Mouse (Mus musculus) heart, postnatal 0 days (tissue): ENCODE measurements at regions not wholly inside any gene's neighbourhood (a gene's known extent, or its start where the extent isn't known, plus 50 kb on each side); places are given as distances from the start of the nearest gene placed in this dataset.

Experiments used
- ATAC-seq: fragments of 200-750 bp; cut with Nextera tagmentation; 2 replicates; pipeline ENCODE4 v1.8.0; 2017; ENCODE audit warnings: low read depth, moderate number of reproducible peaks, moderate library complexity; ENCODE audit not compliant: insufficient read depth
- DNase-seq: peaks from one replicate; pipeline ENCODE4 v3.0.0-alpha.2; 2016; ENCODE audit warnings: low spot score
- H3K27ac ChIP-seq: fragments of 300-500 bp; sonication (generic); 2 replicates; pipeline ENCODE4 v1.5.1; 2014; ENCODE audit warnings: low read depth, mild to moderate bottlenecking
- H3K27me3 ChIP-seq: fragments of 300-500 bp; sonication (generic); 2 replicates; pipeline ENCODE4 v1.6.1; 2014; ENCODE audit warnings: low read length, mixed read lengths; ENCODE audit not compliant: control insufficient read depth, insufficient read depth
- H3K36me3 ChIP-seq: fragments of 300-500 bp; sonication (generic); replicated peaks from 2 replicates; pipeline ENCODE4 v1.6.1; 2014; ENCODE audit warnings: low read length, mixed read lengths; ENCODE audit not compliant: control insufficient read depth, insufficient read depth
- H3K4me1 ChIP-seq: fragments of 300-500 bp; sonication (generic); 2 replicates; pipeline ENCODE4 v1.6.1; 2014; ENCODE audit warnings: antibody characterized with exemption; ENCODE audit not compliant: control insufficient read depth, insufficient read depth
- H3K4me2 ChIP-seq: fragments of 300-500 bp; sonication (generic); 2 replicates; pipeline ENCODE4 v1.6.1; 2014; ENCODE audit warnings: low read depth, mild to moderate bottlenecking, low read length, moderate library complexity
- H3K4me3 ChIP-seq: fragments of 300-500 bp; sonication (generic); 2 replicates; pipeline ENCODE4 v1.5.1; 2014; ENCODE audit warnings: low read depth, low read length
- H3K9ac ChIP-seq: fragments of 300-500 bp; sonication (generic); replicated peaks from 2 replicates; pipeline ENCODE4 v1.6.1; 2014; ENCODE audit warnings: low read depth, low read length, mixed read lengths
- H3K9me3 ChIP-seq: fragments of 300-500 bp; sonication (generic); replicated peaks from 2 replicates; pipeline ENCODE4 v1.6.1; 2016; ENCODE audit warnings: low read length; ENCODE audit not compliant: control insufficient read depth
- CTCF ChIP-seq: IDR thresholded peaks from 2 replicates; pipeline ENCODE4 v1.5.1; 2016; ENCODE audit warnings: antibody characterized with exemption, control low read depth, low read depth
- EP300 ChIP-seq: IDR thresholded peaks from 2 replicates; pipeline ENCODE4 v1.6.1; 2016; ENCODE audit warnings: antibody characterized with exemption, low read depth
- WGBS: fragments of 180-500 bp; shearing (Covaris S2); extraction: QIAGEN DNeasy Blood & Tissue Kit; methylation state at CpG from one replicate; pipeline ENCODE4 v1.1.7; 2014; 5-methylcytosine and 5-hydroxymethylcytosine counted together

- H3K4me2 ChIP-seq, result no peak overlapping the region
- H3K4me1 ChIP-seq, result no peaks in the 10 kb centered on the region
- H3K27ac ChIP-seq, result no peak overlapping the region
- 91% methylated on average over 1 of the region's 1 CpGs for WGBS
- DNase-seq (no peak), ATAC-seq (no peak)
- no peaks in the 10 kb centered on the region for H3K36me3 ChIP-seq
- peaks cover 7% of the 10 kb centered on the region; the same call in 1 of the 2 replicates for H3K9me3 ChIP-seq
- H3K9ac ChIP-seq, result no peak overlapping the region
- TF ChIP-seq CTCF (no peak), EP300 (no peak)
- no peaks in the 10 kb centered on the region for H3K27me3 ChIP-seq
- no peak overlapping the region for H3K4me3 ChIP-seq
Observed at GRCm38 (mm10) chr14:76222320-76222626, 111.6 kb downstream of the Nufip1 start.

DNA sequence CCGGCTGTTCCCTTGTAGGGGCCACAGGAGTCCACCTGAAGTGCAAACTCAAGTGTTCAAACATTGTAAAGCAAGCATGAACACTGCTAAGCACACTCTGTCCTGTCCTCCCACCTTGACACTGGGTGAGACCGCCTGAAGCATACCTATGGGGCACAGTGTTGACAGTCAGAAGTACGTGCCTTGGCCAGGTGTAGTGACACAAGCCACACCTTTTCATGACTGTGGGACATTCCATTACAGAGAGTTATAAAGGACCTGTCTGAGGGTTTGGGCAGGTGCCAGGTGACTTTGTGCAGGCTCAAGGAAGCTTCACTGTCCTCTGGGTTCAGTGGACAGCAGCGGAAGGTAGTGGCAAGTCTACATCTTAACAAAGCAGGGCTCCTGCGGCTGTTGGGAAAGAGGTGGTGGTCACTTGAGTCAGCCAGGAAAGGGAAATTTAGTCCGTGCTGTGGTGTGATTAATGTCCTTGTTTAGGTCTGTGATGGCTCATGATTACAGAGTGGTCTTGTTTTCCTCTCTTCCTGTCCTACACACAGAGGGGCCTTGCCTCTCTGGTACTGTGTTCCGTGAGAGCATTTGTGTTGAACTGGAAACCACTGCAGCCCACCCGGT, 112.5 kb downstream of the Nufip1 start:
- no peak overlapping the region for H3K4me2 ChIP-seq
- DNase-seq, result no peak
- H3K4me3 ChIP-seq, result no peak overlapping the region
- no peaks in the 10 kb centered on the region for H3K4me1 ChIP-seq
- no peaks in the 10 kb centered on the region for H3K36me3 ChIP-seq
- no peak overlapping the region for H3K9ac ChIP-seq
- 75% methylated on average over 8 of the region's 8 CpGs for WGBS
- no peaks in the 10 kb centered on the region for H3K27me3 ChIP-seq
- TF ChIP-seq EP300 (no peak), CTCF (no peak)
- H3K9me3 ChIP-seq, result peaks cover 5% of the 10 kb centered on the region; the same call in 1 of the 2 replicates
- ATAC-seq, result no peak
- H3K27ac ChIP-seq, result no peak overlapping the region

DNA sequence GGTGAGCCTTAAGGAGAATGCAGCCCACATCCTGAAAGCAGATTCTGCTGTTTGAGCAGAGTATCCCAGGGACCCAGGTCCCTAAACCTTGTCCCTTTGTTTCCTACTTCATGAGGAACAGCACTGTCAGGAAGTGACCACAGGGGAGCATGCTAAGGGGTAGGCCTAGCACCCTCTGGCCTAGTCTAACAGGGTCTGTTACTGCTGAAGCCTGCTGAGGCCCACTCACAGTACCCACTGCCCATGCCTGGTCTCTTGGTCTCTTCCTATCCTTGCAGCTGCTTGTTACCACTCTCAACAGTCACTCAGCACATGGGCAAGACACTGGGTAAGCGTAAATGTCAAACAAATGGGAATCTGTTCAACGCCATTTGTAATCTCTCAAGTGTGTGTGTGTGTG, 113.2 kb downstream of the Nufip1 start:
- Histone ChIP-seq H3K4me2 (no peak overlapping the region), H3K9ac (no peak overlapping the region), H3K9me3 (no peaks in the 10 kb centered on the region), H3K27me3 (no peaks in the 10 kb centered on the region), H3K36me3 (no peaks in the 10 kb centered on the region), H3K27ac (no peak overlapping the region), H3K4me1 (no peaks in the 10 kb centered on the region), H3K4me3 (no peak overlapping the region)
- no peak for TF ChIP-seq EP300
- no peak for TF ChIP-seq CTCF
- WGBS, result 92% methylated on average over 2 of the region's 2 CpGs
- DNase-seq (no peak), ATAC-seq (no peak)

DNA sequence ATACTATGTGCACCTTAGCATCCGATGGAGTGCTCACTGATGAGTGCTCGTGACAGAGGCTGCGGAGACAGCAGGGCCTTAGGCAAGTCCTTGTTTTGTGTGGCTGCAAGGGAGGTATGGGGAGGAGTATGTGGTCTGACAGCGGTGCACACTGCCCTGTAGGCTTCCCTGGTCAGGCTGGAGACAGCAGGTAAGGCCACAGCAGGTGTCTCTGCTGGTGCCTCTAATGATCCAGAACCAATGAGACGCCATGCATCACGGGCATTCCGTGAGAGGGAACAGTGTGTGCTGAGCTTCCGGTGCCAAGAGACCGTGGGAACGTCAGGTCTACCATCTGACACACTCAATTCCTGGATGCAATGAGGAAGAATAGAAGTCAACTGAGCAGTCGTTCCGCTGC, 114.8 kb downstream of the Nufip1 start:
- no peak overlapping the region for H3K4me3 ChIP-seq

GRCm38 (mm10) chr14:76226621-76227297, 116.1 kb downstream of the Nufip1 start:
- 49% methylated on average over 4 of the region's 4 CpGs for WGBS
- ATAC-seq, result peak; percentile 47; the same call in 1 of the 2 replicates
- DNase-seq, result no peak

More for the DNA sequence above, 114.8 kb downstream of the Nufip1 start:
- Histone ChIP-seq H3K9ac (no peak overlapping the region), H3K27me3 (no peaks in the 10 kb centered on the region), H3K27ac (no peak overlapping the region), H3K36me3 (no peaks in the 10 kb centered on the region), H3K4me1 (no peaks in the 10 kb centered on the region), H3K4me2 (no peak overlapping the region), H3K9me3 (no peaks in the 10 kb centered on the region)
- 84% methylated on average over 12 of the region's 12 CpGs for WGBS
- ATAC-seq, result no peak
- DNase-seq, result no peak
- no peak for TF ChIP-seq CTCF
- no peak for TF ChIP-seq EP300

DNA sequence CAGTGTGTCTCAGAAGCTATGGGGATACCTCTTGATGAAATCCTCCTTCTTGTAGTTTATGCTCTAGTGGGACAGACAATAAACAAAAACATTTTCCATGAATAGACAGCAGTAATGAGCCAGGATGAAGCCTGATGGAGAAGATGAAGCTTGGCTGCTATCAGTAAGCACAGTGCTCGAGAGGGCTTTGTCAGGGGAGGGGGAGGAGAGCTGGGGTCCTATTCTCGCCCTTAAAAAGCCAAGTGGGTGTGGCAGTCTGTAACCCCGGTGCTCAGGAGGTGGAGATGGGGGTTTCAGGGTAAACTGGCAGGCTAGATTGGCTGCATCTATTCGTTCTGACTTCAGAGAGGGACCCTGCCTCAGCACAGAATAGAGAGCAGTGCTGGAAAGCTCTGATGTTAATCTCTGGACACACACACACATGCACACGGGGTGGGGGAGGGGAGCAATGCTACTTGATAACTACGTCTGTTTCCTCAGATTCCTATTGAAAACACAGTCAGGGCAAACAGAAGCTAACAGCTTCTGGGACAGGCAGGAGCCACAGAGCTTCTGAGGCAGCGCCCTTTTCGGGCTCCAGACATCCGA, 118.4 kb downstream of the Nufip1 start:
- Histone ChIP-seq H3K27ac (no peak overlapping the region), H3K4me1 (no peaks in the 10 kb centered on the region), H3K27me3 (no peaks in the 10 kb centered on the region), H3K4me3 (no peak overlapping the region), H3K9me3 (no peaks in the 10 kb centered on the region), H3K4me2 (no peak overlapping the region), H3K36me3 (no peaks in the 10 kb centered on the region), H3K9ac (no peak overlapping the region)
- 34% methylated on average over 9 of the region's 9 CpGs for WGBS
- TF ChIP-seq EP300 (no peak), CTCF (no peak)
- DNase-seq, result no peak
- ATAC-seq, result no peak

More at GRCm38 (mm10) chr14:76226621-76227297, 116.1 kb downstream of the Nufip1 start:
- H3K27ac ChIP-seq, result no peak overlapping the region
- no peak overlapping the region for H3K4me3 ChIP-seq
- TF ChIP-seq EP300 (no peak), CTCF (no peak)
- no peaks in the 10 kb centered on the region for H3K27me3 ChIP-seq
- H3K4me1 ChIP-seq, result no peaks in the 10 kb centered on the region
- H3K9ac ChIP-seq, result no peak overlapping the region
- H3K9me3 ChIP-seq, result no peaks in the 10 kb centered on the region
- no peak overlapping the region for H3K4me2 ChIP-seq
- H3K36me3 ChIP-seq, result no peaks in the 10 kb centered on the region
